Mouse (Mus musculus) left cerebral cortex, adult 2 months (tissue): ENCODE measurements around the gene Akap8. TPM values are rescaled to one million over a fixed set of nuclear protein-coding genes. Genes with fewer than 3 reads are reported as not detected.

Experiments used
- DNase-seq, 2 experiments: peaks; one replicate each; pipeline ENCODE4 v3.0.0; 2021 to 2022; ENCODE audit warnings: low spot score in 2 of 2, mixed read lengths in 1 of 2; ENCODE audit errors: extremely low spot score in 1 of 2
- H3K27ac ChIP-seq: fragments of 200-600 bp; 2 replicates; pipeline ENCODE4 v1.8.1; 2022
- H3K4me3 ChIP-seq: fragments of 200-600 bp; 2 replicates; pipeline ENCODE4 v1.8.1; 2022
- CTCF ChIP-seq: fragments of 200-600 bp; IDR thresholded peaks from 2 replicates; pipeline ENCODE4 v1.8.1; 2022; ENCODE audit warnings: antibody characterized with exemption, mild to moderate bottlenecking, moderate library complexity
- intact Hi-C: fragments of 180-260 bp; cut with DNase I; formaldehyde crosslinking; loops from one replicate; pipeline ENCODE4 v1.15.1; 2025
- total RNA-seq, 2 experiments: library from RNA; stranded (reverse); gene quantifications; 2 replicates each; pipeline ENCODE4 v1.2.3; 2021

The Akap8 gene
- total RNA-seq, 2 experiments from 2014 or later = 99.6 to 110 TPM

DNA sequence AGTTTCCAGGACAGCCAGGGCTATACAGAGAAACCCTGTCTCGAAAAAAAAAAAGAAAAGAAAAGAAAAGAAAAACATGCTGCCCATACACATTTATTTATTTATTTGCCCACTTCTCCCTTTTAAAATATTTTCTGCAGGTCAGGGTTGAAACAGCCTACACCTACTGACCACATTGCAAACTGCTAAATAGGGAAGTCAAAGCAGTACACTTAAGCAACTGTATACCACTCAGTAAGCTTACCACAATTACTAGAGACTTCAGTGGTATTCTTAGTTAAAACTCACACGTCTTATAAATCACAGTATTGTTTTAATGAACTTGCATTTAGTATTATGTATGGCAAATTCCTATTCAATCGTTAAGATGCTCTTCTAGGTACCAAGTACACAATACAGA, 40.5 kb downstream of the Akap8 start:
- Histone ChIP-seq H3K27ac (no peak overlapping the region), H3K4me3 (no peak overlapping the region)
- intact Hi-C loops = loop anchor here (5.0 kb wide), 2 partner anchors 43 to 243 kb away; partner anchors contain the start of genes Hsf2bp and Rrp1b
- no peak for DNase-seq
- TF ChIP-seq CTCF = no peak

DNA sequence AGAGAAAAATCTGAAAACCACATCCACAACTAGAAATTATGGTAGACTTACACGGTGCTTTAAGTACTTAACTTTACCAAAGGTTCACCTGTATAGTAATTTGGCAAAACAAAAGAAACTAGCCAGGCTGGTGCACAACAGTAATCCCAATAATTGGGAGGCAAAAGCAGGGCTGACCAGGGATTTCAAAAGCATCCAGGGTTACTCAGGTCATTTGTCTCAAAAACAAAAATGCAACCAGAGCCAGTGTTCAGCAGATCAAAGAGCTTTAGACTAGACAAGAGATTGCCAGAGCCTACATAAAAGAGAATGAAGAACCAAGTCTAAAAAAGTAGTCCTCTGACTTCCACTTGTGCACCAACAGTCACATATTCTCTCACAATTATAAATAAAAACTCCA, 43.8 kb downstream of the Akap8 start:
- intact Hi-C loops = no loop called here
- Histone ChIP-seq H3K4me3 (no peak overlapping the region), H3K27ac (no peak overlapping the region)
- DNase-seq = no peak
- TF ChIP-seq CTCF = no peak

DNA sequence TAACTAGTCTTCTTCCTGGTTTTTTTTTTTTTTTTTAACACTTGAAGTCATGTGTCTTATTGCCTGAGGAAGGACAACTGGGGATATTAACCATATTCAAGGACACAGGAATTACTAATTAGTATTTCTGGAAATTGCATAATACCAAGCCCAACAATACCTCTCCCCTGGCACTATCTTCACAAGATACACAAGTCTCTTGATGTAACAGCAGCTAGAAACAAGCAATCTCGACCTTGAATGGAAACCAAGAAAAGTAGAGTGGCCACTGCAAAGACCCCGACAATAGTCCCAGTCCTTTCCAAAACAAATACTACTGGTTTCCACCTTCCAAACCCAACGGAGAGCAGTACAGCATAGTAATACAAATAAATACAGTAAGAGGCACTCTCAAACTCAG, 45.5 kb downstream of the Akap8 start:
- no peak overlapping the region for H3K4me3 ChIP-seq
- intact Hi-C loops = no loop called here
- TF ChIP-seq CTCF = no peak
- DNase-seq = no peak
- H3K27ac ChIP-seq = no peak overlapping the region

DNA sequence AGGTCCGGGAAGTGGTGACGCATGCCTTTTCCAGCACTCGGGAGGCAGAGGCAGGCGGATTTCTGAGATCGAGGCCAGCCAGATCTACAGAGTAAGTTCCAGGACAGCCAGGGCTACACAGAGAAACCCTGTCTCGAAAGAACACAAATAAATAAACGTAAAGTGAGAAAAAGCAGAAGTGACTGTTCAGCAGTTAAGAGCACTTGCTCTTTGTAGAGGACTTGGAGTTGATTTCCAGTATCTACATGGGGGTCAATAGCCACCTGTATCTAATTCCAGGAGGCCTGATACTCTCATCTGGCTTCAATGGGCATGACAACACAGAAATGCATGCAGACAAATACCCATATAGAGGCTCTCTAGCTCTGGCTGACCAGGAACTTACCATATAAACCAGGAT, 51.9 kb downstream of the Akap8 start:
- intact Hi-C loops = no loop called here
- no peak for TF ChIP-seq CTCF
- DNase-seq = no peak

DNA sequence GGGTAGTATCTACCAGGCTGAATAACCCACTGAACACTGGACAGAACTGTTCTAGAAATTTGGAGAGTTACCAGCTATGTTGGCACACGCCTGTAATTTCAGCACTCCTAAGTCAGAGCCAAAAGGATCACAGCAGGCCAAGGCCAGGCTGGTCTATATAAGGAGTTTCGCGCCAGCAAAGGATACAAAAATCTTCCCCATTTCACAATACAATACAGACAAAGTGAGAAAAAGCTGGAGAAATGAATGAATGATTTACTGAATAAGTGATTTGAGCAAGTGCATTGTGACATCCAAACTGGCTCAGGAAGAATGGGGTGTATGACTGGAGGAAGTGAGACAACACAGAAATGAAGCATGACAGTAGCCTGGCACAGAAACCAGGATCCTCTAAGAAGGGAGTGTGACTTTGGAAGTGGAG, 52.5 kb downstream of the Akap8 start:
- DNase-seq = no peak
- Histone ChIP-seq H3K27ac (no peak overlapping the region), H3K4me3 (no peak overlapping the region)
- no peak for TF ChIP-seq CTCF
- intact Hi-C loops = no loop called here

More for the DNA sequence above, 51.9 kb downstream of the Akap8 start:
- Histone ChIP-seq H3K4me3 (no peak overlapping the region), H3K27ac (no peak overlapping the region)

DNA sequence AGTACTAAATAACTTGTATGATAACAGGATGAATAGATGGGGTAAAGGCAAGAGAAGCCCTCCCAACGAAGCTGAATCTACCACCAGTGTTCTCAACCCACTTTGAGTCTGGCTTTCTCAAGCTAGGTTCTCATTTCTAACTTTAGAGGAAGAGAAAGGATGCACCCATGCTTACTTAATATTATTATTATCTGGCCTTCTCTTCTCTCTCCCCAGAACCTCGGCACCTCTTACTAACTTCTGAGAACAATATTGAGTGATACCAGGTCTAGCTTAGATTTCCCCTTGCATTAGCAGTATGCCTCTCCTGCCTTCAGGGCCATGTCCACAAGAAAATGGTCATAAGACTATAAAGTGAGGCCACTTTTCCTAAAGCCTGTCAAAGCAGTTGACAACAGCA, 52.9 kb downstream of the Akap8 start:
- Histone ChIP-seq H3K4me3 (no peak overlapping the region), H3K27ac (no peak overlapping the region)
- no peak for TF ChIP-seq CTCF
- no peak for DNase-seq
- intact Hi-C loops = no loop called here

DNA sequence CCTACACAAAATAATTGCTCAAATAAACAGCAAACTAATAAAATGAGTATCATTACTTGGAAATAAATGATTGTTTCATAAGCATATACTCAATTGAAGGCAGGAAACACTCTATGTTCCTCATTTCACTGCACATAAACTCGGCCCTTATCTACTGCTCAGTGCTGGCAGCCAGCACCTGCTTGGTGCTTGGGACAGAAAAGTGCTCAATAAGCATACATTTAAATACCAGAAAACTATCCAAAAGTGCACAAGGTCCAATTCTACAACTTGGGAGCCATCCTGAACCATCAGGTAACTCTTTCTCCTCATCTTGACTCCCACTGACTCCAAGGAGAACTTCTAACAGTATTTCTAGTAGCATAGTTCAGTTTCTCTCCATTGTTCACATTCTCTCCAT, 53.4 kb downstream of the Akap8 start:
- intact Hi-C loops = no loop called here
- no peak overlapping the region for H3K27ac ChIP-seq
- no peak for TF ChIP-seq CTCF
- DNase-seq = no peak
- no peak overlapping the region for H3K4me3 ChIP-seq

DNA sequence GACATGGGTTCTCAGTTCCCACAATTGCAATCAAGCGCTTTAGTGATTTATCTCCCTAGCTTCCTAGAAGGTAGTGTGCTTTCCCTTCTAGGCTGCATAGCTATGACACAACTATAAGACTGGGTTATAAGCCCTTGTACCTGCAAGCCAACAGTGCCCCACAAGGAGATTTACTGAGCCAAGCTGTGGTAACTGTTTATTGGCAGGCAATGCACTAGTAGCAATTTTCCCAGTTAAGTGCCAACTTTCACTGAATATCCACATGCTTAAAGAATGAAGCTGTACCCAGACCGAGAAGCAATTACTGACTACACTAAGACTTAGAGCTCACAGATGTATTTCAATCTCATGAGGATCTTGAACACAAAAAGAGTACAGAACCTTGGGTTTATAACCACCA, 57.4 kb downstream of the Akap8 start:
- TF ChIP-seq CTCF = no peak
- intact Hi-C loops = no loop called here
- no peak overlapping the region for H3K4me3 ChIP-seq
- no peak for DNase-seq
- no peak overlapping the region for H3K27ac ChIP-seq

DNA sequence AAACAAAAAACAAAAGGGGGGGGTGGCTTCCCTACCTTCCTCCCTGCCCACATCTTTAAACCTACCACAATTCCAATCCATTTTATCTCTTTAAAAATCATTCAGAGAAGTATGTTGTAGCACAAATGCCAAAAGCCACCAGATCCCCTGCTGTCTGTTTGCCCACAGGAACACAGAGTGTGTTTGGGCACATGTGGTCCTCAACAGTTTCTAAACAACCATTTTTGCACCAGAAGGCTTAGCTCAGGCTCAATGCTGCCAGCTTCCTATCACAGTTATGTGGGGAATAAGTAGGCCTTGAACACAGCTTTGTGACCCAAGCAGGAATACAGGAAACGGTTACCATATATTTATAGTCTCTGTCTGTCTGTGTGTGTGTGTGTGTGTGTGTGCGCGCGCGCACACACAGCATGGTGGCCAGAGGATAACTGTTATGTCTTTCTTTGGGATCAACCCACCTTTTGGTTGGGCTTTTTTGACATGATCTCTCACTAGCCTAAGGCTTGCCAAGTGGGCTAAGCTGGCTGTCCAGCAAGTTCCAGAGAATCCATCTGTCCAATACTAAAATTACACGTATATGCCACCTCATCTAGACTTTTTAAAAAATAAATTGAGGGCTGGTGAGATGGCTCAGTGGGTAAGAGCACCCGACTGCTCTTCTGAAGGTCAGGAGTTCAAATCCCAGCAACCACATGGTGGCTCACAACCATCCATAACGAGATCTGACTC, 58.0 kb downstream of the Akap8 start:
- Histone ChIP-seq H3K4me3 (no peak overlapping the region), H3K27ac (no peak overlapping the region)
- no peak for TF ChIP-seq CTCF
- DNase-seq = no peak
- intact Hi-C loops = no loop called here

DNA sequence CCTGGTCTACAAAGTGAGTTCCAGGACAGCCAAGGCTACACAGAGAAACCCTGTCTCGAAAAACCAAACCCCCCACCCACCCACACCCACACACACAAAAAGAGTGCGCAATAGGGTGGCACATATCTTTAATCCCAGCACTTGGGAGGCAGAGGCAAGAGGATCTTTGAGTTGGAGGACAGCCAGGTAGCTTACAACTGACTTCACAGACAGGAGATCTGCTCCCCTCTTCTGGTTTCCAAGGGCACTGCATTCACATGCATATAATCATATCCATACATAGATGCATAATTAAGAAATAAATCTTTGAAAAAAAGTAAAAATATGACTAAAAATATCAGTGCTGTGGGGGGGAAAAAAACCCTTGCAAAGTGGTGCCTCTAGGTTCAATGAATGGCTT, 62.2 kb downstream of the Akap8 start:
- Histone ChIP-seq H3K27ac (no peak overlapping the region), H3K4me3 (no peak overlapping the region)
- intact Hi-C loops = no loop called here
- DNase-seq = no peak
- TF ChIP-seq CTCF = no peak

DNA sequence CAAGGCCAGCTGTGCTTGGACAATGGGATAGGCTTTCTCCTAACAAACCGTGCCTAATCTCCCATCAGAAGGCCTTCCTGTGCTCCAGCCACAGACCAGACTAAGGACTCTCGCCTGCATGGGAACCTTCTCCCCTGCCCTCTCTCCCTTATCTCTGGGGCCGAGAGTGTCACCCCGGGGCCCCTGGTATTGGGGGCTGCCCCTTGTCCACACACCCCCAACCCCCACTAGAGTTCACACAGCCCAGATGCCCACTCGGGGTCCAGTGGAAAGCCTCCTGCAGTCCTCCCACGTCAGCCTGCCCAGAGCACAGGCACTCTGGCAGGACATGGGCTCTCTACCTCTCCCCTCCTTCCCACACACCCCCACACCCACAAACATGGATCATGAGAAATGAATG, 63.1 kb downstream of the Akap8 start:
- H3K4me3 ChIP-seq = no peak overlapping the region
- H3K27ac ChIP-seq = no peak overlapping the region
- TF ChIP-seq CTCF = no peak
- DNase-seq = no peak
- intact Hi-C loops = no loop called here

DNA sequence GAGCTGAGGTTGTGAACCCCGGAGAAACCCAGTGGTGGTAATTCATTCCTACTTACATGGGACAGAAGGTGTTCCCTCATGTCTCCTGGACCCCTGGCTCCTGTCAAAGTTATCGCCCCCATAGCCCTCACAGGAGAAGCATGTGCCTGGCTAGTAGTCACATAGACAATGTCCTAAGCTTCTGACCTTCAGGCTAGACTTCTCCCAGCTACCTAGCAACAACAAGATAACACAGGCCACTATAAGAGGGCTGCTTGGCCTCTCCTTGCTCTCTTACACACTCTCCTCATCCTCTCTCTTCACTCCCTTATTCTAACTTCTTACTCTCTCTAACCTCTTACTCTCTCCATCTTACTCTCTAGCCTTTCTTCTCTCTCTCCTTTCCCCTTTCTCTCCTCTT, 63.6 kb downstream of the Akap8 start:
- no peak for TF ChIP-seq CTCF
- intact Hi-C loops = no loop called here
- no peak for DNase-seq
- H3K27ac ChIP-seq = no peak overlapping the region
- H3K4me3 ChIP-seq = no peak overlapping the region

DNA sequence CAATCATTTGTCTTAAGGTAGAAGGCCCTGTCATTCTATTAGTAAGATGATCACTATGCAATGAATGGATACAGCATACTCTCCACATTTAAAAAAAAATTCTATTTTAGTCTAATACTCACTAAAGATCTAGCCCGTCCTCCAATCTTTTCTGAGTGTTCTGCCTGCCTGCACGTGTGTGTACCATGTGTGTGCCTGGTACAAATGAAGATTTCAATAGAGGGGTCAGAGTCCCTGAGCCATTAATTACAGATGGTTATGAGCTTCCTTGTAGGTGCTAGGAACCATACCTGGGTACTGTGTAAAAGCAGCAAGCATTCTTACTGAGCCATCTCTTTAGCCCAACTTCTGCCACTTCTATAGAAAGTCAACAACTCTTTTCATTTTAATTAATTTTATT, 64.1 kb downstream of the Akap8 start:
- intact Hi-C loops = no loop called here
- no peak overlapping the region for H3K4me3 ChIP-seq
- TF ChIP-seq CTCF = no peak
- no peak overlapping the region for H3K27ac ChIP-seq
- no peak for DNase-seq

Other genes with a start within 250 kb of the Akap8 start
- gene Notch3, start 154.4 kb downstream of the Akap8 start, total RNA-seq = 1 to 10 TPM; 7.1 to 7.8 TPM
- under 1 TPM; 0.28 to 0.29 TPM for gene Ephx3, start 131.7 kb downstream of the Akap8 start, total RNA-seq
- 100 to 1,000 TPM; 121 to 138 TPM for gene Brd4, start 36.5 kb downstream of the Akap8 start, total RNA-seq
- gene Akap8l, start 29.4 kb upstream of the Akap8 start, total RNA-seq = 100 to 1,000 TPM; 230 to 236 TPM
- 10 to 100 TPM; 45.9 to 48.4 TPM for gene Wiz, start 68.2 kb upstream of the Akap8 start, total RNA-seq
- gene Rasal3, start 82.3 kb upstream of the Akap8 start, total RNA-seq = 1 to 10 TPM; 3.8 to 5.2 TPM
- not detected for gene Pglyrp2, start 102.9 kb upstream of the Akap8 start, total RNA-seq
- not detected for gene Cyp4f39, start 131.5 kb upstream of the Akap8 start, total RNA-seq
- 1 to 10 TPM; 3.6 to 5.1 TPM for gene Cyp4f17, start 184.8 kb upstream of the Akap8 start, total RNA-seq
- gene Cyp4f16, start 215.3 kb upstream of the Akap8 start, total RNA-seq = 1 to 10 TPM; 6.0 to 6.1 TPM